Mouse (Mus musculus) testis, adult 2 months (tissue): ENCODE measurements around the gene Gja8.

Experiments used
- CTCF ChIP-seq: fragments of 200-500 bp; IDR thresholded peaks from 2 replicates; pipeline ENCODE4 v1.5.1; 2012; ENCODE audit warnings: low read depth, mild to moderate bottlenecking, inconsistent platforms, low read length, moderate library complexity; ENCODE audit not compliant: control insufficient read depth, insufficient read depth, insufficient replicate concordance
- POLR2A ChIP-seq: fragments of 200-500 bp; IDR thresholded peaks from 2 replicates; pipeline ENCODE4 v1.6.1; 2012; ENCODE audit warnings: low read depth, mild to moderate bottlenecking, inconsistent platforms, low read length, moderate library complexity; ENCODE audit not compliant: control insufficient read depth

DNA sequence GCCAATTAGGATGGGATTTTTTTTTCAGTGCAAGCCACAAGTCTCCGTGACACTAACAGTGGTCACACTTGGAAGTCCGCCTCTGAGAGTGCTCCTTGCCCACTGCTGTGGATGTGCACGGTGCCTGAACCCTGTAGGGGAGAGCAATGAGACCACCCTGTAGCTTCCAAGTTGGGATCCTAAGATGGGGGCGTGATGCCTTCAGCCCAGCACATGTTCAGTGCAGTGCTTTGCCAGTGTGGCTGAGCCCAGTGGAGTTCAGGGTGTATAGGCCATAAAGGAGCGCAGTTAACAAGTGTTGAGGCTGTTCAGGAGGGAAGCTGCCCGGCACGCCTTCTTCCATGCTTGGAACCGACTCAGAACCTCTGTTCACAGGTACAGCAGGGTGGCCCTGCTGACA, 57.3 kb downstream of the Gja8 start:
- no peak for TF ChIP-seq CTCF
- no peak for TF ChIP-seq POLR2A
